Mouse (Mus musculus) ES-Bruce4 (cell line): Measurements from ENCODE around the gene Nccrp1.

ENCODE experiments used
- CTCF ChIP-seq: IDR thresholded peaks from one replicate; pipeline ENCODE4 v1.8.1; 2011; ENCODE audit warnings: low read depth, low read length
- EP300 ChIP-seq: IDR thresholded peaks from 2 replicates; pipeline ENCODE4 v1.6.1; 2011; ENCODE audit warnings: low read depth, low read length; ENCODE audit not compliant: insufficient read depth
- POLR2A ChIP-seq: IDR thresholded peaks from one replicate; pipeline ENCODE4 v1.8.1; 2011; ENCODE audit warnings: low read length; ENCODE audit not compliant: insufficient read depth

DNA sequence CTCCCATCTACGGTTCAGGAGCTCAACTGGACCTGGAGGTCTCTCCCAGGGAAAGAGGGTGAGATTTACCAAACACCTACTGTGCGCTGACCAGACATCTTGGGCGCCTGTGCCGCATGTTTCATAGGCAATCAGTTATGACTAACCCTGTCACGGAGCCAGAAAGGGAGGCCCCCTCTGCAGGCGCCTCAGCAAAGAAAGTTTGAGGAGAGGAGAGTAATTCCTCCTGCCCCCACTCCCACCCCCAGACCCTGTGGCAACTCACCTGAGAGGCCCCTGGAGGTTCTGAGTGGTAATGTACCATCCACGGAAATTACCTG, 1.2 kb downstream of the Nccrp1 start:
- TF ChIP-seq CTCF (no peak), POLR2A (no peak), EP300 (no peak)
